Mouse (Mus musculus) forebrain, embryonic 16.5 days (tissue): ENCODE measurements around the gene Med23. TPM values are rescaled to one million over a fixed set of nuclear protein-coding genes. Genes with fewer than 3 reads are reported as not detected.
A peak's percentile ranks its signal among the peaks of the same experiment; 100 is the strongest.

Experiments
- ATAC-seq: fragments of 200-750 bp; cut with Nextera tagmentation; 2 replicates; pipeline ENCODE4 v1.8.0; 2017; ENCODE audit warnings: mild to moderate bottlenecking, moderate library complexity
- H3K27ac ChIP-seq: fragments of 300-500 bp; sonication (generic); 2 replicates; pipeline ENCODE4 v1.5.1; 2014; ENCODE audit warnings: low read length, control low read depth
- H3K27me3 ChIP-seq: fragments of 300-500 bp; sonication (generic); replicated peaks from 2 replicates; pipeline ENCODE4 v1.6.1; 2014; ENCODE audit warnings: low read length; ENCODE audit not compliant: control insufficient read depth, insufficient read depth
- H3K36me3 ChIP-seq: fragments of 300-500 bp; sonication (generic); 2 replicates; pipeline ENCODE4 v1.6.1; 2014; ENCODE audit not compliant: control insufficient read depth, insufficient read depth
- H3K4me1 ChIP-seq: fragments of 300-500 bp; sonication (generic); replicated peaks from 2 replicates; pipeline ENCODE4 v1.6.1; 2014; ENCODE audit warnings: low read length; ENCODE audit not compliant: control insufficient read depth, insufficient read depth
- H3K4me2 ChIP-seq: fragments of 300-500 bp; sonication (generic); 2 replicates; pipeline ENCODE4 v1.6.1; 2014; ENCODE audit warnings: mild to moderate bottlenecking, low read length, control low read depth
- H3K4me3 ChIP-seq: fragments of 300-500 bp; sonication (generic); replicated peaks from 2 replicates; pipeline ENCODE4 v1.5.1; 2014; ENCODE audit warnings: mild to moderate bottlenecking, low read length, control low read depth
- H3K9ac ChIP-seq: fragments of 300-500 bp; sonication (generic); replicated peaks from 2 replicates; pipeline ENCODE4 v1.6.1; 2014; ENCODE audit warnings: low read depth, low read length, control low read depth
- H3K9me3 ChIP-seq: fragments of 300-500 bp; sonication (generic); 2 replicates; pipeline ENCODE4 v1.6.1; 2016; ENCODE audit warnings: low read length; ENCODE audit not compliant: control insufficient read depth
- WGBS: fragments of 180-500 bp; shearing (Covaris S2); extraction: QIAGEN DNeasy Blood & Tissue Kit; methylation state at CpG from one replicate; pipeline ENCODE4 v1.1.7; 2014; 5-methylcytosine and 5-hydroxymethylcytosine counted together
- polyA plus RNA-seq: library from polyadenylated mRNA; unstranded; fragments of >200 nt; fragmentation: Nextera tagmentation; extraction: Ambion mirVana; gene quantifications from 2 replicates; pipeline ENCODE4 v1.2.1, GENCODE M21; 2015

Gene Med23
- polyA plus RNA-seq, 1 experiment from 2014 or later: 35.4 TPM

DNA sequence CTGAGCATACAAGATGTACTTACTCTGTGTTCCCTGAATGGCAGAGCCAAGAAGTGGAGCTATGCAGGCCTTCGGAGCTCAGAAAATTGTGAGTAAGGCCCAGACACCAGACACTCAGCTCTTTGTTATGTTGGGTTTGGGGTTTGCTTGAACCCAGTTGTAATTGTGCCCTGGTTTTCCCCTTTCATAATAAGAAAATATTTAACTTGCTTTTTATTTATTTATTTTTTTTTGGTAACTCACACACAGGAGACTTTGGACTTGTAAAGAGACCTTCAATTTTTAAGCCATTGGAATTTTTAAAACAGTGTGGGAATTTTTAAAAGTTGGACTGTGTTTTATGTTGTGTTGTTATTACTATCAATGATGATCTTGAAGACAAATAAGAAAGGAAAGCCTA is 27.1 kb upstream of the Med23 start, which contains the start of gene Enpp3:
Enpp3 (minus strand) TSS at position 148 of the 400 bp plus-strand sequence.
- ATAC-seq: no peak
- no peaks in the 10 kb centered on the region for H3K4me1 ChIP-seq
- no peak within 1 kb of the TSS for H3K4me2 ChIP-seq
- no peaks in the 10 kb centered on the region for H3K36me3 ChIP-seq
- H3K27ac ChIP-seq: no peak within 1 kb of the TSS
- no peak within 1 kb of the TSS for H3K9ac ChIP-seq
- H3K4me3 ChIP-seq: no peak within 1 kb of the TSS
- WGBS: 95% methylated on average over 1 of the region's 1 CpGs
- no peaks in the 10 kb centered on the region for H3K27me3 ChIP-seq
- H3K9me3 ChIP-seq: no peaks in the 10 kb centered on the region

DNA sequence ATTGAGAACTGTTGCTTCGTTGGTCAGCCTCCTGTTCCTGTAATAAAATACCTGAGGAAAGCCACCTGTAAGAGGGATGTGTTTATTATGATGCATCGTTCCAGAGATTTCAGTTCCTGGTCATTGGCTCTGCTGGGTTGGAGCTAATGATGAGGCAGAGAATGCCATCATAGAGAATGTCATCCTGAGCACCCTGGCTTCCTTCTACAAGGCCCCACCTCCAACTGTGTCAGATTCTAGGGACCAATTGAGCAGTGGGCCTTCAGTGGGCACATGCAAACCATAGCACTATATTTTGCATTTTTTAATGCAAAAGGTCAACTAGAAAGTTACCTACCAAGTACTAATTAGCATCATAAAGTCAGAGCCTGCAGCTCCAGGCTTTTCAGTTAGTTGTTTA is 6.6 kb upstream of the Med23 start:
- no peak overlapping the region for H3K4me3 ChIP-seq
- WGBS: 77% methylated on average over 2 of the region's 2 CpGs
- H3K9me3 ChIP-seq: no peaks in the 10 kb centered on the region
- H3K4me1 ChIP-seq: no peaks in the 10 kb centered on the region
- no peak for ATAC-seq
- H3K9ac ChIP-seq: no peak overlapping the region
- H3K27ac ChIP-seq: no peak overlapping the region
- H3K4me2 ChIP-seq: no peak overlapping the region
- H3K36me3 ChIP-seq: no peaks in the 10 kb centered on the region
- H3K27me3 ChIP-seq: no peaks in the 10 kb centered on the region

DNA sequence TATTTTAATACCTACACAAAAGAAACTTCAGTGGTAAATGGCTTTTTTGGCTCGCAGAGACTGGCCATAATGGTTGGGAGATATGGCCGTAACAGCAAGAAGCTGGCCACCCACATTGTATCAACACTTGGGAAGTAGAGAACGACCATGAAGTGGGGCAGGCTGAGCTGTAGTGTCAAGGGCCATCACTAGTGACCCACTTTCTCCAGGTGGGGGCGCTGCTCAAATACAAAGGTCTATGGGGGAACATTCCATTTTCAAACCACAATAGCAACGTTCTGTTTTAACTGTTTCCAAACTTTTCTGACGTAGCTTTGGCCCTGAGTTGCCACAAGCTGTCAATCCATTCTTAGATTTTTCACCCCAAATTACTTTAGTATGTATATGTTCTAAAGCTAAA is 5.4 kb upstream of the Med23 start:
- no peaks in the 10 kb centered on the region for H3K27me3 ChIP-seq
- ATAC-seq: no peak
- 71% methylated on average over 6 of the region's 6 CpGs for WGBS

DNA sequence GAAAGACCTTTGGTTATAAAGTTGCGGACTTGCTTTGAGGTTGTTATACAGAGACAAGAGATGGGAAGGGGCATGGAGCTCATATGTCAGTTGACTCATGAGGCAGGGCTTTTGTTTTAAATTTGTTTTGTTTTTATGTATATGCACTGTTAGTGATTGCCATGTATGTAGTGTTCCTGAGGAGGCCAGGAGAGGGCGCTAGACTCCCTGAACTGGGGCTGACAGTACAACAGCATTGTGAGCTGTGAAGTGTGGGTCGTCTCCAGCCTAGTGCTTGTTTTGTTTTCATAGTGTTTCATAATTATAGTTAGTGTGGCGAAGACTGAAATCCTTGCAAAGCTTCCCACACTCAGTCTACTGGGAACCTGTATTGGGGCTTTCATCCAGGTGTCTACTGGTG is 3.8 kb downstream of the Med23 start:
- WGBS: 82% methylated on average over 4 of the region's 4 CpGs
- Histone ChIP-seq H3K4me1 (peaks cover 2% of the 10 kb centered on the region; the same call in 1 of the 2 replicates), H3K9ac (no peak overlapping the region), H3K27ac (no peak overlapping the region), H3K4me2 (no peak overlapping the region), H3K9me3 (no peaks in the 10 kb centered on the region), H3K36me3 (peaks cover 22% of the 10 kb centered on the region), H3K27me3 (no peaks in the 10 kb centered on the region), H3K4me3 (no peak overlapping the region)
- ATAC-seq: no peak

More for the DNA sequence above, 5.4 kb upstream of the Med23 start:
- Histone ChIP-seq H3K9me3 (no peaks in the 10 kb centered on the region), H3K4me3 (no peak overlapping the region), H3K9ac (no peak overlapping the region), H3K27ac (no peak overlapping the region), H3K4me2 (no peak overlapping the region), H3K4me1 (no peaks in the 10 kb centered on the region), H3K36me3 (no peaks in the 10 kb centered on the region)

DNA sequence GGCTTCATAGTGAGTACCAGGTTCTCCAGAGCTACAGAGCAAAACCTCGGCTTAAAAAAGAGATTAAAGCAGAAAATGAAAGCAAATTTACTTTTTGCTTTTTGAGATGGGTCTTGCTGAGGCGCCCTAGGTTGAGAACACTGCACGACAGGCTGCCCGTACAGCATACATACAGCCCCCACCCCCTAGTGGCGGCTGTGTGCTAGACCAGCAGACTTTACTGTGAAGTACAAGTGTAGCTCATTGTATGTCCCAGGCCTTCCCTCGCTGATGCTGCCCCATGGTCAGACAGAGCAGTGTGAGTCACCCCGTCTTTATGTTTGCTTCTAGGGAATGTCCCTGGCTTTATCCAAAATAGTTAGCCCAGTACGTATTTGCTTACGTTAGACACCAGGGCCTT is 16.2 kb downstream of the Med23 start:
- Histone ChIP-seq H3K27ac (no peak overlapping the region), H3K4me1 (no peaks in the 10 kb centered on the region), H3K4me3 (no peak overlapping the region), H3K36me3 (peaks cover 47% of the 10 kb centered on the region), H3K27me3 (no peaks in the 10 kb centered on the region), H3K9me3 (no peaks in the 10 kb centered on the region), H3K9ac (no peak overlapping the region), H3K4me2 (no peak overlapping the region)
- peak; percentile 62; the same call in 1 of the 2 replicates for ATAC-seq
- WGBS: 79% methylated on average over 9 of the region's 9 CpGs

DNA sequence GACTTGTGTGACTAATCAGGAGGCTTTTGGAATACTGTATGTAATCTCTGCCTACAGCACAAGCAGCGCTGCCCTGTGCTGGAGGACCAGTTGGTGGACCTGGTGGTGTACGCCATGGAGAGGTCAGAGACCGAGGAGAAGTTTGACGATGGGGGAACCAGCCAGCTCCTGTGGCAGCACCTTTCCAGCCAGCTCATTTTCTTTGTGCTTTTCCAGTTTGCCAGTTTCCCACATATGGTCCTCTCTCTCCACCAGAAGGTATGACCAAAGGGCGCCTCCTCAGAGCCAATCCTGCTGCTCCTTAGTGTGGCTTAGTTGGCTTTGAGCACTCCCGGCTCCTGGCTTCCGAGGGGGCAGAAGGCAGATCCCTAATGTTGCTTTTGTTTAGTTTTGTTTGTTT is 18.6 kb downstream of the Med23 start:
- Histone ChIP-seq H3K4me2 (no peak overlapping the region), H3K27me3 (no peaks in the 10 kb centered on the region), H3K4me1 (no peaks in the 10 kb centered on the region), H3K36me3 (peaks cover 52% of the 10 kb centered on the region), H3K9ac (no peak overlapping the region), H3K27ac (no peak overlapping the region), H3K4me3 (no peak overlapping the region), H3K9me3 (no peaks in the 10 kb centered on the region)
- ATAC-seq: no peak
- WGBS: 94% methylated on average over 7 of the region's 7 CpGs

DNA sequence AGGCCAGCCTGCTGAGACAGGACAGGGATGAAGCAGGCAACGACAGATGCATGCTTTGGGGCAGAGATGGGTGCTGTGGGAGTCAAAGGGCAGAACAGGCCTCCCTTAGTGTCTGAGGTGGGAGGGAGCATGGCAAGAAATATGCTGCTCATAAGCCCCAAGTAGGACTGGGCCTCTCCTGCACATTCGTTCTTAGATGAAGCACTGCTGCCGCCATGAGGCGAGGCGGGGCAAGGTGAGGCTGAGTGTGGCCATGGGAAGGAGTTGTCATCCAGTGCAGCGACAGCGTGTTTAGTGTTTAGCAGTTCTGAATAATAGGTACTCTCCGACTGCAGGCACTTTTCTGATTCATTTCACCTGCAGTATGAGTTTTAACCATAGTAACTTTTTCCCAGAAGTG is 26.1 kb downstream of the Med23 start:
- Histone ChIP-seq H3K36me3 (peaks cover 59% of the 10 kb centered on the region), H3K27ac (no peak overlapping the region), H3K4me3 (no peak overlapping the region), H3K4me2 (no peak overlapping the region), H3K9me3 (no peaks in the 10 kb centered on the region), H3K9ac (no peak overlapping the region), H3K27me3 (no peaks in the 10 kb centered on the region), H3K4me1 (no peaks in the 10 kb centered on the region)
- no peak for ATAC-seq
- WGBS: 84% methylated on average over 8 of the region's 8 CpGs

DNA sequence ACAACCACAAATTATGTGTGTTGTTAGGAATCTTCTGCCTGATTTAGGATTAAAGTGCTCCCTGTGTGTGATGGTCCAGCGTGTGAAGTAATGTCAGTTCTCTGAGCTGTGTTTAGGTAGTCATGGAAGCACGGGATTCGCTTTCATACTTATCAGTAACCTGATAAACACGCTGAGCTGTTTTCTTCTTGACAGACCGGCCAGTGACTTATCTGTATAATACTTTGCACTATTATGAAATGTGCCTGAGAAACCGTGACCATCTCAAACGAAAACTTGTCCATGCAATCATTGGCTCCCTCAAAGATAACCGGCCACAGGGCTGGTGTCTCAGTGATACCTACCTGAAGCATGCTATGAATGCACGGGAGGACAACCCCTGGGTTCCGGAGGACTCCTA is 35.8 kb downstream of the Med23 start:
- WGBS: 96% methylated on average over 10 of the region's 10 CpGs
- Histone ChIP-seq H3K4me2 (no peak overlapping the region), H3K27me3 (no peaks in the 10 kb centered on the region), H3K9ac (no peak overlapping the region), H3K9me3 (no peaks in the 10 kb centered on the region), H3K36me3 (peaks cover 67% of the 10 kb centered on the region), H3K4me1 (no peaks in the 10 kb centered on the region), H3K4me3 (no peak overlapping the region), H3K27ac (no peak overlapping the region)
- no peak for ATAC-seq

DNA sequence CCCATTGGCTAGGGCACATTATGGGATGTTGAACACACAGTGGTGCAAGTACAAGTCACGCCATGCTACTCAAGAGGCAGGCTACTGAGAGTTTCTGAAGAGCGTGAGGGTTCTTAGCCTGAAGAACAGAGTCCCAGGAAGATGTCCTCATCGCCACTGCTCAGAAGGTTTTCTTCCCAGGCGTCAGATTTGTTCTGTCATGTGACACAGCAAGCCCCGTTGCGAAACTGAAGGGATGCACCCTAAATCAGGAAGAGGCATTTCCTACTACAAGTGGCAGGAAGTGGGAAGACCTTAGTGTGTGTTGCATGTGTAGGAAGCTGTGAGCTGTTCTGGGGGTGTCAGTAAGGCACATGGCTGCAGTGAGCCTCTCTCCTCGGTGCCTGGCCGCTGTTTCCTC is 41.4 kb downstream of the Med23 start:
- no peak for ATAC-seq
- no peak overlapping the region for H3K4me3 ChIP-seq
- H3K4me1 ChIP-seq: no peaks in the 10 kb centered on the region
- H3K27ac ChIP-seq: no peak overlapping the region
- no peak overlapping the region for H3K9ac ChIP-seq
- no peaks in the 10 kb centered on the region for H3K27me3 ChIP-seq
- no peaks in the 10 kb centered on the region for H3K9me3 ChIP-seq
- H3K36me3 ChIP-seq: peaks cover 52% of the 10 kb centered on the region
- 94% methylated on average over 8 of the region's 8 CpGs for whole genome bisulfite sequencing
- no peak overlapping the region for H3K4me2 ChIP-seq

DNA sequence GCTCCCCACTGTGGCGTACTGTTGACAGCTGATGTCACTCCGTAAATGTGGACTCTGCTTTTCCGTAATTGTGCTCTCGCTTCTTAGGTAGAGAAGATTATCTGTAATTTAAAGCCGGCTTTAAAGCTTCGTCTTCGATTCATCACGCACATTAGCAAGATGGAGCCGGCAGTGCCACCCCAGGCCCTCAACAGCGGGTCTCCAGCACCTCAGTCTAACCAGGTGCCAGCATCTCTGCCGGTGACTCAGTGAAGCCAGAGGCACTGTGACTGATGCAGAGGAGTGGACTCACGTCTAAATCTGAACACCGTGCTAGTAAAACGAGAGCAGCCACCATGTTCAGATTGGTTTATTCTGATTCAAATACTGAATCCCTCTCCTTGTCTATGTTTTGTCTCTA is 42.8 kb downstream of the Med23 start:
- no peaks in the 10 kb centered on the region for H3K4me1 ChIP-seq
- ATAC-seq: no peak
- H3K9ac ChIP-seq: no peak overlapping the region
- H3K27me3 ChIP-seq: no peaks in the 10 kb centered on the region
- H3K4me2 ChIP-seq: no peak overlapping the region
- H3K9me3 ChIP-seq: no peaks in the 10 kb centered on the region
- H3K36me3 ChIP-seq: peaks cover 43% of the 10 kb centered on the region
- H3K27ac ChIP-seq: no peak overlapping the region
- 97% methylated on average over 14 of the region's 14 CpGs for WGBS
- no peak overlapping the region for H3K4me3 ChIP-seq
